Mouse (Mus musculus): ENCODE measurements around the gene Elfn2.

Gene Elfn2

GRCm38 (mm10) chr15:78720532-78720931 lies 2.0 kb upstream of the Elfn2 start:
- no peak for DNase-seq

GRCm38 (mm10) chr15:78720094-78720493 lies 1.5 kb upstream of the Elfn2 start:
- DNase-seq, result peak; percentile 63 to 68

GRCm38 (mm10) chr15:78719416-78719815 lies 845 bp upstream of the Elfn2 start:
- DNase-seq, result no peak

GRCm38 (mm10) chr15:78716936-78717335 lies 1.6 kb downstream of the Elfn2 start:
- no peak for DNase-seq

- DNase-seq, result no peak
Measured at GRCm38 (mm10) chr15:78715856-78716255, 2.7 kb downstream of the Elfn2 start.

GRCm38 (mm10) chr15:78713751-78714150 lies 4.8 kb downstream of the Elfn2 start:
- DNase-seq, result no peak

- DNase-seq, result peak; percentile 33 to 45
Measured at GRCm38 (mm10) chr15:78712335-78713258, 6.0 kb downstream of the Elfn2 start.

GRCm38 (mm10) chr15:78711935-78712334 lies 6.6 kb downstream of the Elfn2 start:
- DNase-seq, result no peak

GRCm38 (mm10) chr15:78710634-78711033 lies 7.9 kb downstream of the Elfn2 start:
- no peak for DNase-seq

GRCm38 (mm10) chr15:78709767-78710166 lies 8.8 kb downstream of the Elfn2 start:
- no peak for DNase-seq

- DNase-seq, result no peak
Measured at GRCm38 (mm10) chr15:78706630-78707029, 11.9 kb downstream of the Elfn2 start.

GRCm38 (mm10) chr15:78704824-78705223 lies 13.7 kb downstream of the Elfn2 start:
- DNase-seq, result no peak

- DNase-seq, result no peak
Measured at GRCm38 (mm10) chr15:78704007-78704406, 14.6 kb downstream of the Elfn2 start.

GRCm38 (mm10) chr15:78700420-78700819 lies 18.2 kb downstream of the Elfn2 start:
- DNase-seq, result no peak

GRCm38 (mm10) chr15:78699513-78699912 lies 19.1 kb downstream of the Elfn2 start:
- DNase-seq, result no peak

GRCm38 (mm10) chr15:78698491-78699135 lies 20.0 kb downstream of the Elfn2 start:
- DNase-seq, result no peak

- no peak for DNase-seq
Measured at GRCm38 (mm10) chr15:78698084-78698483, 20.5 kb downstream of the Elfn2 start.

- DNase-seq, result no peak
Measured at GRCm38 (mm10) chr15:78695745-78696144, 22.8 kb downstream of the Elfn2 start.

- no peak for DNase-seq
Measured at GRCm38 (mm10) chr15:78692505-78692904, 26.1 kb downstream of the Elfn2 start.

GRCm38 (mm10) chr15:78690716-78691115 lies 27.9 kb downstream of the Elfn2 start:
- DNase-seq, result no peak

GRCm38 (mm10) chr15:78686910-78687309 lies 31.7 kb downstream of the Elfn2 start:
- no peak for DNase-seq

- DNase-seq, result no peak
Measured at GRCm38 (mm10) chr15:78684111-78684510, 34.5 kb downstream of the Elfn2 start.

- DNase-seq, result no peak
Measured at GRCm38 (mm10) chr15:78683474-78683873, 35.1 kb downstream of the Elfn2 start.

GRCm38 (mm10) chr15:78681781-78682180 lies 36.8 kb downstream of the Elfn2 start:
- DNase-seq, result no peak
